Mouse (Mus musculus) cerebellum, postnatal 10 days (tissue): ENCODE measurements at regions not wholly inside any gene's neighbourhood (a gene's known extent, or its start where the extent isn't known, plus 50 kb on each side); places are given as distances from the start of the nearest gene placed in this dataset.

Source experiments
- DNase-seq, 2 experiments: peaks; one replicate each; pipeline ENCODE4 v3.0.0; 2021; ENCODE audit warnings: mixed read lengths in 2 of 2

DNA sequence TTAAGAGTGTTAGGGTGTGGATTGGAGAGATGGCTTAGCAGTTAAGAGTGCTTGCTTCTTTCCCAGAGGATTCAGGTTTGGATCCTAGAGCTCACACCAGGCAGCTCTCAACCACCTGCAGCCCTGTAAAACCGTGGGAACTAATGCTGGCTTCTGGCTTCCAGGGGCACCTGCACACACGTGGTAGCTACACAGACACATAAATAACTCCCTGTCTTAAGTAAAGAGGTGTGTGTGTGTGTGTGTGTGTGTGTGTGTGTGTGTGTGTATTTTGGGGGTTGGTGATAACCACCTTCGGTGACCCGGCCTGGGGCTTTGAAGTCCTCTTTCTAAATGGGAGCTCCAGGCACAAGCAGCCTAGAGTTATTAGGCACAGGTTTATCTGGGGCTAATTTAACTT is 72.5 kb upstream of the Haao start:
- DNase-seq = no peak

- no peak for DNase-seq
Measured at GRCm38 (mm10) chr17:83918413-83919139, 70.8 kb upstream of the Haao start.

DNA sequence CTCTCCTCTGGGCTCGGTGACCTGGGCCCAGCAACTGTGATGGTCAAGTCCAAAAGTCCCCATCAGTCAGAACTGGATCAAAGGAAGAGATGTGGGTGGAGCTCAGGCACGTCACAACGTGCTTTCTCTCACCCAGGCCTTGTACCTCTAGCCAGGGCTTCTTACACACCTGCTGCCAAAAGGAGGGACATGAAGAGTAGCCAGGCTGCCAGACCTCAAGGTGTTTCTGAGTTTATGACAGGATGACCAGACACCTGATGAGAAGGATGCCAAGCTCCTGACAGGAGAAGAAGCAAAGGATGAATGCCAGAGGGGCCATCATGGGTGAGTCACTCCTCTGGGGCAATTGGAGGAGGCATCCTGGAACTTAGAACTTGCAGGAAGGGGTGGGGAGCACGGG is 70.0 kb upstream of the Haao start:
- DNase-seq = no peak

DNA sequence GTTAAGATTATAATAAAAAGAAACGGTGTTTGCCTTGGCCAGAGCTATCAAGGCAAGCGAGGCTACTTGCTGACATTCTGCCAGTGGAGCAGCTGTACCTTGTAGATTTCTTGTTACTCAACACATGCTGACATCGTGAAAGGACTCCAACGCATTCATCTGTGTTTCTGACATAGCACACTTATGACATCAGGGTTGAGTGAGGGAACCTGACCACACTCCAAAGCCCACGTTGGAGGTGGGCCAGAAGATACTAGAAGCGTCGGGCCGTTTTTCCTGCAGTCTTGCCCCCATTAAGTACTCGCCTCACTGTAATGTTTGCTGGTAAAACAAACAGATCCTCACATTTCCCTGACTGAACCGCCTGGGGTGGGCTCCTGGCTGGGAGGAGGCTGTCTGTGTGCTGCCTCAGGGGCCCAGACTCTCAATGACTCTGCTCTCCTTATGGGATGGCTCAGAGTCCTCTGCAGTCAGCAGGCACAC is 69.0 kb upstream of the Haao start:
- DNase-seq = peak; percentile 70 to 73

DNA sequence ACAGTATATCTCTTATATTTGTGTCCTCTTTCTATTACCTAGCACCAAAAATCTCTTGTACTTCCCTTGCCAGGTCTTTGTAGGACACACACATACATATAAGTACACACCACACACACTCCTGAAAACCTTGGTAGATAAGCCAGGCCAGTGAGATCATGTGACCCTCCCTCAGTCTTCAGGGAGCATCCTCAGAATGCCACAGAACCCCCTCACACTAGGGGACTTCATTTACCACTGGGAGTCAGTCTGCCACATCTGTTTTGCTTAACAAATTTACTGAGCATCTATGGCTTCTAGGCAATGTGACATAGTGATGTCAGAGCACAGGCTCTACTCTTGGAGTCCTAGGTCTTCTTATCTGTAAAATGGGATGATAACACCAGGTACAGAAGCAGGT is 67.3 kb upstream of the Haao start:
- no peak for DNase-seq

DNA sequence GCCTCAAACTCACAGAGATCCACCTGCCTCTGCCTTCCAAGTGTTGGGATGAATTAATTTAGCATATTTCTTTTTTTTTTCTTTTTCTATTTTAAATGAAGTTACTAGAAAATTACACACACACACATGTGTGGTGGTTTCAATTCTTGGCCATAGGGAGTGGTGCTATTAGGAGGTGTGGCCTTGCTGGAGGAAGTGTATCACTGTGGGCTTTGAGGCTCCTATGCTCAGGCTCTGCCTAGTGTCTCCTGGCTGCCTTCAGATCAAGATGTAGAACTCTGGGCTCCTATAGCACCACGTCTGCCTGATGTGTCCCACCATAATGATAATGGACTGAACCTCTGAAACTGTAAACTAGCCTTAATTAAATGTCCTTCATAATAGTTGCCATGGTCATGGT is 66.8 kb upstream of the Haao start:
- DNase-seq = no peak

GRCm38 (mm10) chr17:83913711-83914415 is 66.1 kb upstream of the Haao start:
- DNase-seq = no peak

- DNase-seq = no peak
Measured at GRCm38 (mm10) chr17:83912421-83912820, 64.7 kb upstream of the Haao start.

DNA sequence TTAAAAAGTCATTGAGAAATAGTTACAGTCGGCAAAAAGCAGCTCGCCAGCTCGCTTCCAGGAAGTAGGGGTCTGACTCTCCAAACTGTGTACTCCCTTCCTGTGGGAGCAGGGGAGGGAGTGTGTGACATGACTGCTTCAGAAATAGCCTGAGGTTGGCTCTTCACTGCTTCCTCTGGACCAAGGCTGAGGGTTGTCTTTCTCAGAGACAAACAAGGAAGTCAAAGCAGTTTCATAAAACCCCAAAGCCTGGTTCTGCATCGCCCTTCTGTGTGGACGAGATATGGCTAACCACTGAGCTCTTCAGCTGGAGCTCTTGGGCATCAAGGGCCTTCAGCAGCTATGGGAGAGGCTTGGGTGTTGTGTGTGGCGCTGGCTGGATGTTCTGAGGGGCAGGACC is 61.0 kb upstream of the Haao start:
- no peak for DNase-seq

- DNase-seq = no peak
Measured at GRCm38 (mm10) chr17:83907538-83907937, 59.8 kb upstream of the Haao start.

DNA sequence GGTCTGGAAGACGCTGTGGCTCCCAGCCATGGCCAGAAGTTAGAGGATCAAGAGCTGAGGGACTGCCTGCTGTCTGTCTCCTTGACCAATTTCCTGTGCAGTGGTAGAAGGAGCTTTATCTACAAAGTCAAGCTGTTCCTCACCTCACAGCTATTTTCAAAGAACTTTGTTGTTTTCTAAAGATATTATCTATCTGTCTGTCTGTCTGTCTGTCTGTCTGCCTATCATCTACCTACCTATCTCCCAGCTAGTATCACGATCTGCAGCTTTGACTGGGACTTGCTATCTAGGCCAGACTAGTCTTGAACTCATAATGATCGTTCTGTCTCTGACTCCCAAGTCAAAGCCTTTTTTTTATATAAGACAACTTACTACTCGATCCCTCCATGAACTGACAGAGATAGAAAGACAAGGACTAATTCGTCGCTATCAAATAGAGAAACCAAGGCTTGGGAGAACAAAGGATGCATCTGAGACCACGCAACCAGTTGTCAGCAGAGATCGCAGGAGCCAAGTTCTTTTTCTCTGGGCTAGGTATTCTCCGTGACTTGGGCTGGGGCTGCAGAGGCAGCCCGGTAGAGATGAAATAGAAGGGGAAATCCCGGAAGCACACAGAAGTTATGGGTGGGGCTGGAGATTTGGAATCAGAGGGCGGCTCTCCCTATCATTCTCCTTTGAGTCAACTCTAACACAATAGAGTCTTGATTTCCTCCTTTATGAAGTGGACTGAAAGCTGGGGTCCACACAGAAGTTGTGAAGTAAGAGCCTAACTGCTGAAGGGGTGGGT is 59.2 kb upstream of the Haao start:
- DNase-seq = no peak

- DNase-seq = peak; percentile 85 to 87
Measured at GRCm38 (mm10) chr17:83903467-83903866, 55.7 kb upstream of the Haao start.

GRCm38 (mm10) chr17:83902523-83902922 is 54.8 kb upstream of the Haao start:
- DNase-seq = no peak

GRCm38 (mm10) chr17:83902091-83902490 is 54.3 kb upstream of the Haao start:
- no peak for DNase-seq

- DNase-seq = no peak
Measured at GRCm38 (mm10) chr17:83899588-83900152, 51.9 kb upstream of the Haao start.

DNA sequence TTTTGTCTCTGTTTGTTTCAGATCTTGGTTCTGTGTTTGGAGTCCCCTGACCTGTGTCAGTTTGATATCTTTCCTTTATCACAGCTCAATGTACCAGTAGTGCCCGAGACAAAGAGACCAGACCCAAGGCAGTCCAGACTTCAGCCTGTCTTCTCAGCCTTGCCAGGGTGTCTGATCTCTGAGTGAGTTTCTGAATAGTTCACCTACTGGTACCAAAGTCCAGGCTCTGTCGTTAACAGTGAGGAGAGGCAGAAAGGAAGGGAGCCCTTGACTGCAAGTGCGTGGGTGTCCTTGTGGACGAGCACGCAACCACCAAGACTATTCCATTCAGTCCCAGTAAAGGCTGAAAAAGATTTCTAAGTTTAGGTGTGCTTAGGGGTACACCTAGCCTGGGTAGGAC is 50.8 kb upstream of the Haao start:
- DNase-seq = no peak
